Mouse (Mus musculus) small intestine, adult 2 months (tissue): Measurements from ENCODE around the gene Mmgt2.

Experiments used
- CTCF ChIP-seq: fragments of 200-500 bp; IDR thresholded peaks from 2 replicates; pipeline ENCODE4 v1.5.1; 2012; ENCODE audit warnings: low read depth, mild to moderate bottlenecking, control low read depth, inconsistent platforms, low read length, moderate library complexity, mixed read lengths; ENCODE audit not compliant: insufficient replicate concordance, insufficient read length; ENCODE audit errors: extremely low read depth
- POLR2A ChIP-seq: fragments of 200-500 bp; IDR thresholded peaks from 2 replicates; pipeline ENCODE4 v1.6.1; 2012; ENCODE audit warnings: low read depth, mild to moderate bottlenecking, control low read depth, inconsistent platforms, low read length, moderate library complexity

DNA sequence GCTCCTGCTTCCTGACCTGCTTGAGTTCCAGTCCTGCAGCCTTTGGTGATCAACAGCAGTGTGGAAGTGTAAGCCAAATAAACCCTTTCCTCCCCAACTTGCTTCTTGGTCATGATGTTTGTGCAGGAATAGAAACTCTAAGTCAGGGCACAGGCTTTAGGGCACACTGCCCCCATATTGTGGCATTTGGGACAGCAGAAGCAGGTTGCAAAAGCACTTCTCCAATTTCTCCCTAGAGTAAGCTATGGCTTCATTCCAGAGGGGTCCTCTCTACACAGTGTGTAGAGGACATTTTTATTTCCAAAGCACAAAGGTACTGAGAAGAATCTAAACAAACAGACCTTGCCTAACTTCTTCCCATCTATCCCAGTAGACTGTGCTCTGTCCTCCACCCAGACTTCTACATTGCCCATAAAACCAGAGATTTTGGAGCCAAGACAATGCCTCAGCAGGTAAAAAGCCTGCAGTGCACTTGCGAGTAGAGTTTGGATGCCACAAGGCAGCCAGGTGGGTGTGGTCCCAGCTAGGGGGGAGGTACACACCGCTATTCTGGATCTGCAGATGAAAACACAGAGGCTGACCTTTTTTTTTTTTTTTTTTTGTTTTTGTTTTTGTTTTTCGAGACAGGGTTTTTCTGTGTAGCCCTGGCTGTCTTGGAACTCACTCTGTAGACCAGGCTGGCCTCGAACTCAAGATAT lies 26.7 kb upstream of the Mmgt2 start:
- no peak for TF ChIP-seq POLR2A
- no peak for TF ChIP-seq CTCF
